Mouse (Mus musculus) embryo, embryonic 11.5 days (tissue): ENCODE data around the gene Chn2.

Experiments
- DNase-seq: peaks from one replicate; pipeline ENCODE4 v3.0.0-alpha.2; 2012; ENCODE audit warnings: low read depth, low spot score

Chn2 gene

DNA sequence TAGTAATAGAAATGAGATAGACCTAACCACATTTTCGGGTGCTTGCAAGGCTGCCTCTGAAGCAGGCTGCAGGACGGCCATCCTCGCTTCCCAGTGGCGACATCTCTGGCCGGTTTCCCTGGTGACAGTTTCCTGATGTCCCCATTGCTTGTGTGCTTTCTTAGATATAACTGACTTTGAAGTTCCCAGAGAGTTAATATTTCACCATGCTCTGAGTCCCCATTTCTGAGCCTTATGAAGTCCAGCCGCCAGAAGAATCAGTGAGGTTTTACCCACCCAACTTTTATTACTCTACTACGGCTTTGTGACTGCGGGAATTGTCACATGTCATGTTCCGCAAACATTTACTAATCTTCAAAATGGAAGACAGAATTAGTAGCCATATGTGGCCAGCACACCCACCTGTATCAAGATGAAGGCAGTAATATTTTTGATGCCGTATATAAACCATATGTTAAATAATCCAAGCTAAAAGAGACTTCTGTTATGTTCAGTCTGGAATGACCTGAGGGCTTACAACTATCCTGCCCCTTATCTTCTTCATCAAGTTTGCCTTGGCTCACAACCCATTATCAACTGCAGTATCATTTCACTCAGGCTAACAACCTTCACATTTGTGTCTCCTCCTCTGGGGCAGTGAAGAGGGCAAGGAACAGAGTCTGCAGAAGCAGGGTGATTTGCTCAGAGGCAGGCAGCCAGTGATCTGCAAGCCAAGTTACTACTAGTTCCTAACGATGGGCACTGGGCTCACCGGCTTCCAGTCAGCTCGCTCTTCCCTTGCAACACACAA lies 192.6 kb downstream of the Chn2 start:
- DNase-seq, result no peak

DNA sequence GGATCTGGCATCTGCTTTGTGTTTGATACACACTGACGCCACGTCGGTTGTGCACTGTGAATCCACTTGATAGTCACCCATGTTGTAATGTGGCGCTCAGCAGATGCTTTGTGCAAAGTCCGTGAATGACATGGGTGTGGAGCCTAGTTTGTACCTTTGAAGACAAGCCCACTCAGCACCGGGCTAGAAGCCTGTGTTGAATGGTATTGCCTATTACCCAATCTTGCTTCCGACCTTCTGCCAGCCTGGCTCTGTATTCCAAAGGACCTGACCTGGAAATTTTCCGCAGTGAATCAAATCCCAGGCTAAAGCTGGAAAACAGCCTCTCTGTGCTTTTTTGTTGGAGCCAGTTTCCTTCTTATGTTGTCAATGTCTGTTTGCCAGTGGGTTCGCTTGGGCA lies 197.1 kb downstream of the Chn2 start:
- no peak for DNase-seq

DNA sequence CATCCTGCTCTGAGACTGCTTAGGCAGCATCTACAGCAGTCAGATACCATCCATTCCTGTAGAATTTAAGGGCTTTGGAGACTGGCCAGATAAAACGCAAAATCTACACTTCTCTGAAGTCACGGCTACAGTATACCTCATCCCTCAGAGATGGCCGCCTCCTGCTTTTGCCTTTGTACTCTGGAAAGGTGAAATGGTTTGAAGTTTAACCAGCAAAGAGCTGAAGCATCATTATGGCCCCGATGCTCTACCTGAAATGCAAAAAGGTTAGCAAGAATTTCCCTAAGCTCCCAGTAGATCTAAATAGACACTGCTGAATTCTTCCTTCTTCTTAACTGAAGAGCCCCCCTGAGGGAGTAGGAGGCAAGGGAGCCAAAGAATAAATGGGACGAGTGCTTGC lies 202.4 kb downstream of the Chn2 start:
- DNase-seq, result no peak

DNA sequence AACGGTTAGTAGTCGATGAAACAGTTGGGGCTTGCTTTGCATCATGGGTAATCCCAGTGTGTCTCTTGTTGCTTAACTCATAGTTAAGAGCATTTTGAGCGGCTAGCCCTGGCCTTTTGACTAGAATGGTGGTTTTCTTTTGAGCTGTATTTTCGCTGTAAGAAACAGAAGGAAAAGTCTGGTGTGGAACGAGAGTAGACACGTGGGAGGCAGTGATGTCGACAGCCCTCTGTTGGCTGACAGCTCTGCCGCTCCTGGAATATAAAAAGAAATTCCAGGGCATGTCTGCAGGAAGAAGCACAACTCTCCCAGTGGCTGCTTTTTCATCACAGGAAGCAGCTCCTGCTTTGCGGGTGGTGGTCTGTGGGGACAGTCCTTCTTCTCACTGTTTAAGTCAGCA lies 202.9 kb downstream of the Chn2 start:
- no peak for DNase-seq

DNA sequence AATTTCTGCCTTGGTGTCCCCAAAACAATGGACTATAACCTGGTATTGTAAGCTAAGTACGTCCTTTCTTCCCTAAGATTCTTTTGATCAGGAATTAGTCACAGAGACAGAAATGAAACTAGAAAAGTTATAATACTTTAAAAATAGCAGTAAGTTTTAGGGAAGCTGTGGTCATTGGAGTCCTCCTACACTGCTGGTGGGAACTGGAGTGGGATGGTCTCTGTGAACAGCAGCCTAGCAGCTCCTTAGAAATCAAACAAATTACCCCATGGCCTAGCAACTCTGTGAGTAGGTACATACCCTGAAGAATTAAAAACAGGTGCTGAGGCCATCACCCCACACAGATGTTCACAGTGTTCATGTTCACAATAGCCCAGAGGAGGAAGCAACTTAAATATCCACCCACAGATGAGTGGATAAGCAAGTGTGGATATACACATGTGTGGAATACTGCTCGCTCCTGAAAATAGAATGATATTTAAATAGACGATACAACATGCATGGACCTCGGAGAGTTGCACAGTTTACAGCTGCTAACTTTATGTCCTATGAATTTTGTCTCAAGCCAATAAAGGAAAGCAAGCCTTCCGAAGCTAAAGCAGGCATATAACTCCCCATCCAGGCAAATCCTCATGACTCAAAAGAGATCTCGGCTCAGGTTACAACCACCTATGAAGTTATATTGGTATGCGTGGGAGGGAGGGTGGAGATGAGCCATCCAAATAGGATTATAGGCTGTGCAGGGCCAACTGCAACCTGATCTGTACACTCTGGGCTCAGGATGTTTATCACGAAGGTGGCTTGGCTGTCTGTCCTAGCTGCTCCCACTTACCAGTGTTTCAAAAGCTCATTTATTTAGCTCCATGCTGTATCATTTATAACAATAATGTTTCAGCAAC lies 209.2 kb downstream of the Chn2 start:
- DNase-seq, result no peak

DNA sequence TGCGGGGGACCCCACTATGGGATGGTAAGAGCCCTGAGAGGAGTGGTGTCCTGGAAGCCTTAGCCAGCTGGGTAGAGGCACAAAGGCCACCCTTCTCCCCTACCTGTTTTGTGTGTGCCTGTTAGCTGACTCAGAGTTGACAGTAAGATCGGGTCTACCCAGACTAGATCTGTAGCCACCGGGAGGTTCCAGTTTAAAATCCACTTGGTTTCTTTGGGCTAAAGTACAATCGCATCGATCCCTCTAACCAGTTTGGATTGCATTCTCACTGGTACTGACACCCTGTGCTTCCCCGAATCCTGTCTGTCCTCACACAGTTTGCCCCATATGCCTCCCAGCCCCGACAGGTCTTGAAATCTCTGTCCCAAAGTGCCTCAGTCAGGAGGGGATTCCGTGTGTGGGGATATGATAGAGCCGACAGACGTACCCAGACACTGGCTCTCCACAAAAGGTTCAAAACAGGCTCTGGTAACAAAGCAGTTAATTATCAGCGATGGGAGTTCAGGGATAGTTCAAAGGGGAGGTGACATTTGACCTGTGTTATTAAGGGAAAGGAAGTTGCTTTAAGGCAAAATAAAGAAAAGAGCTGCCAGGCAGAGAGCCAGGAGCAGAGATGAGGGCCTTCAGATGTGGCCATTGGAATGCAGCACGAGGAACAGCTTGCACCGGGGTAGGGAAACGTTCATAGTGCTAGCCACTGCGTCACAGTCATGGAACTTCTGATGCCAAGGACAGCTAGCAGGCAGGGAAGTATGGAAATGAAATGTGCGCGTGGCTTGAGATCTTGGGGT lies 212.2 kb downstream of the Chn2 start:
- no peak for DNase-seq

DNA sequence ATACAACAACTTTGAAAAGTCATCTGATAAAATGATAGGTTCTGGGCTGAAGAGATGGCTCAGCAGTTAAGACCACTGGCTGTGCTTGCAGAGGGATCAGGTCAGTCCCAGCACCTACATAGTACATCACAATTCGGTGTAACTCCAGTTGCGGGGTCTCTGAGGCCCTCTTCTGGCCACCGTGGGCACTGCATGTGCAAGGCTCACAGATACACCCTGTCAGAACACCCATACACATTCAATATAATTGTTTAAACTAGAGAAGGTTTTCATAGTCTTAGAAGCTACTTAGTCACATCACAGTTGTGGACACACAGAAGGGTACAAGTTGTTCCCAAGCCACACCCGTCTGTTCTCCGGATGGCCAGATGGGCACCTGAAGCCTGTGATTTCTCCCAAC lies 213.9 kb downstream of the Chn2 start:
- no peak for DNase-seq

DNA sequence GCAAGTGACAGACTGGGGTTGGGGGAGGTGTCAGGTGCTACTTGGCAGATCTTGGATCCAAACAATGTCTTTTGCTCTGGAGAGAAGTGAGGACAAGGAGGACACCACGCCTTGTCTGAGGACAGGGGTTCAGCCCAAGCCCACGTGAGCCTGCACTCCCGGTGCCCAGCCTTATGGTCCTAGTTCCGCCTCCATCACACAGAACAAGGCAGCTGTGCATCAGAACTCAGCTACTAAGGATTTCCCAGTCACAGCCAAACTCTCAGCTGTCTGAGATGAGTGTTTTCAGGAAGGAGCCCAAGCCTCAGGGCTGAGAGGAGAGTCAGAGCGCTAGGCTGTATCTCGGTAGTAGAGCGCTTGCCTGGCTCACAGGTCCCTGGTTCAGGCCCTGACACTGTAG lies 214.5 kb downstream of the Chn2 start:
- DNase-seq, result no peak

DNA sequence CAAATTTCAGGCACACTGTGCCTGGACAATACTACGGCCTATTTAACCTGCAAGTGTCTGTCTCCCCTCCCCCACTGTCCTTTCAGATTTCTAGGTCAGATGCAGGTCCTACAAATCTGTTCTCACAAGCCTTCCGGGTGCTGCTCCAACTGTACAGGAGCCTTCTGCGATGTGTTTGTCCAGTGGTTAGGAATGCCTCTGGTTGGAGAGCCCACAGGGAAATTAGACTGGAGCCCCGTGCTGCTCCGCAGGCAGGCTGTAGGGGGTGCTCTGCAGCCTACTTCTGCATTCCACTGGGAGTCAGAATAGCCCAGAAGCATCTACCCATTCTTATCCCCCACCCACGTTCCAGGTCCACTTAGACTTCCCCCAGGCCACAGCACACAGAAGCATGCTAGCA lies 215.4 kb downstream of the Chn2 start:
- no peak for DNase-seq

DNA sequence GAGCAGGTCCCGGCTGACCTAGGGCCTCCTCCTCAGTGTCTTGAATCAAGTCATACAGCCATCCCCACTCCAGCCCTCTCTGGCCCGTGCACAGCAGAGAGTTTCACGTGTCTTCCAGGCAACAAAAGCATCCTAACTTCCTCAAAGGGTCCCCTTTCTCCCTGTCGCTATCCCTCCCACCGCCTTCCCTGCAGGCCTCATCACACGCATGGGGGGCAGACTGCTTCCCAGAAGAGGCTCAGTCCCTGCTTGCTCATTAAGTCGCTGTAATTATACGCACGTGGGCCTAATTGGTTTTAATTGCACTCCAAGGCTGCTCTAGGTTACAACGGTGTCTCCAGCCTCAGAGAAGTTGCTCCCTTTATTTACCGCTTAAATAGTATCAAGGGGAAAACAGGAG lies 216.0 kb downstream of the Chn2 start:
- DNase-seq, result no peak

DNA sequence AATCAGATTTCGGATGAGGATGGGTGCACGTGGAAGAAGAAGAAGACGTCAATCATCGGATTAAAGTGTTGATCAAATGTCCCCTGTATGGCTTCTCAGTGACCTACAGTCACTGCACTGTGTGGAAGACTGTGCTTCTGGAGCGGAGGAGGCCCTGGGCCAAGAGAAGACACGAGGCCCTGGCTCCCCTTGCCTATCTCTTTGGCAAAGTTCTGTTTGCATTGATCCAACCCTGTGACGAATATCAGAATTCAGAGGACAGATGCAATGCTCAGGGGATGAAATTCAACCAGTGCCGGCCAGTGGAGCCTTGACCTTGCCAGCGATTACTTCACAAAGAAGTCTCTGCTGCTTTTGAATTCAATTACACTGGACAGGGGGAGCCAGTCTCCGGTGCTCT lies 217.0 kb downstream of the Chn2 start:
- DNase-seq, result no peak

DNA sequence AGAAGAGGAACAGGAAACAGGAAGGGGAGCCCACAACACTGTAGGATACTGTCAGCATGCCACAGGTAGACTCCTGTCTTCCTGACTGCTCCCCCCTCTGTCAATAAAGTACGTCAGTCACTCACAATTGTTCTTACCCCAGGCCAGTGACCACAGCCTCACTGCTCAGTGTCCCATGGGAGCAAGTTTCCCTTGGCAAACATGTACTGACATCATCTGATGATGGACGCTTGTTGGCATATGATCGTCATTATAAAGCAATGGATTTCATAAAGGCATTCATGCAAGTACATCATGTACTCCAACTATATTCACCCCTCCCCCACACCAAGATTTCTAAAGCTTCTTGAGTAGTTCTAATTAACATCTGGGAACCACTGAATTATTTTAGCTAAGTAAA lies 218.2 kb downstream of the Chn2 start:
- no peak for DNase-seq

DNA sequence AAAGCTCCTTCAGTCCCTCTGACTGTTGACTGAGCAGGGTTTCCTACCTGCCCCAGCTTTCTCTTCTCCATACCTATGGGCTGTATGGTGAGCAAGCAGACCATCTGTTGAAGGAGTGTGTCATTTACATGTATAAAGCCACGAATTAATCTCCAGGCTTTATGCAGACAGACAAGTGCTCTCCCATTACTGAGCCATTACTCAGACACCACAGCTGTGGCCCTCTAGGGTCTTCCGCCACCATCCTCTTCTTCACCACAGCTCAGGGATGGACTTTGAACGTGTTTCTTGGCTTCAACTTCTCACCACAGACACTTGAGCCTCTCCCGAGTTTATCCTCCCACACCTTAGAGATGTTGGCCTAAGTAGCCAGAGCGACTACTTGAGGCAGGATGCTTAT lies 219.1 kb downstream of the Chn2 start:
- no peak for DNase-seq

DNA sequence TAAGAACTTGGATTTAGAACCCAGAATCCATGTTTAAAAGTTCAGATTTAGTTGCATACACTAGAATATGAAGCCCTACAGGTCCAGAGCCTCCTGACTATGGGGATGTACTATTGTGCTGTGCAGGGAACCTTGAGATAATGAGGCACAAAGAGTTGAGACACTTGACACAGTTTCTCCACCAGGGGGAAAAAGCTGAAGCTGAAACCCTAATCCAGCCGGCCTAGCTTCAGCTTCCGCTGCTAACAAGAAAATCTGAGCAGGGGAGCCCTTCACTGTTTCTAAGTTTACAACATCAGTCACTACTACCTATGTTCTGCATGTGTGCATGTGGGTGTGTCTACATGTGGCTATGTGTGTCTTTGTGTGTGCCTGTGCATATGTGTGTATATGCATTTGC lies 223.4 kb downstream of the Chn2 start:
- DNase-seq, result no peak

DNA sequence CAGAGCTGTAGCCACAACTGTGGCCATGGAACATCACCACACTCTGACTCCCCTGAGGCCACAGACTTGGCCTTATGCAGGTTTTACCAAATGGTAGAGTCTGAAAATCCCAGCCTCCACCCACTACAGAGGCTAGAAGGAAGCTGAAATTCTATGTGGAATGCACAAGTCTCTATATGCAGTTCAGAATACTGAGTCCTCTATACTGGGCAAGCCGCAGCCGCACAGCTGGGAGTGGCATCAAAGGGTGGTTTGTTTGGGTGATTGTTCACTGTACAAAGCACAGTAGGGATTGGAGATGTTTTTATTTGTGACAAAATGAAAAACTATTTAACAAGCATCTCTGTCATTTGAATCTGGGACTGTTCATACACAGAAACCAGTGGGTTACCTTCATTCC lies 224.5 kb downstream of the Chn2 start:
- no peak for DNase-seq

DNA sequence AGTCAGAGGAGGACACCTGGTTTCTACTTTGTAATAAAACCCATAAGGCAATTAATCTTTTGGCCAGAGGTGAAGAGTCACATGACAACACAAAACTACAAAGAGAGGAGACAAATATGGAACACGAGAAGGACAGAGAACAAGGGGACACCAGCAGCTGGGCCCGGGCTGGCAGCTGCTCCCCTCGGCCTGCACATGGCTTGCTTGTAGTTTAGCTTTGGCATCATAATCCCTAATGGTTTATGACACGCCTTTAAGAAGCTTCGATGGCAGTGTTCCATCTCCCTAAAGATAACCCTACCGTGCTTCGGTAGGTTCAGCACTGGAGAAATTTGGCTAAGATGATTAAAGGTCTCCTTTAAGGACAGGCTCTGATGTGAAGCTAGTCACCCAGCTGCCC lies 225.2 kb downstream of the Chn2 start:
- no peak for DNase-seq

DNA sequence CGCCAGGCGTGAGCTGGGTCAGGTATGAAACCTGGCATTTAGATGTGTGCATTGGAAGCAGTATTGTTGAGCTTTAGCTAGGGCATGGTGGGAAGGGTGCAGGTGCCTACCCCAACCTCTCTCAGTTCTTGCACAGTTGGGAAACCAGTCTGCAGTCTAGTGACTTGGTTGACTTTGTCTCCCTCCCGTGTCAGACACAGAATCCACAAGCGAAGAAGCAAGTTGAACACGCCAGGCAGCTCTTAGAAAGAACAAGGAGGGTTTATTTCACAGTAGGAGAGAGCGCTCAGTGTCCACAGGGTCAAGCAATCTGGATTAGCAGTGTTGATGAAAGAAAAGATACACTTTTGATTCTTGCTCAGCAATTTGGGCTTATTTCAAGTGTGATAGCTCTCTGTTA lies 226.0 kb downstream of the Chn2 start:
- no peak for DNase-seq

DNA sequence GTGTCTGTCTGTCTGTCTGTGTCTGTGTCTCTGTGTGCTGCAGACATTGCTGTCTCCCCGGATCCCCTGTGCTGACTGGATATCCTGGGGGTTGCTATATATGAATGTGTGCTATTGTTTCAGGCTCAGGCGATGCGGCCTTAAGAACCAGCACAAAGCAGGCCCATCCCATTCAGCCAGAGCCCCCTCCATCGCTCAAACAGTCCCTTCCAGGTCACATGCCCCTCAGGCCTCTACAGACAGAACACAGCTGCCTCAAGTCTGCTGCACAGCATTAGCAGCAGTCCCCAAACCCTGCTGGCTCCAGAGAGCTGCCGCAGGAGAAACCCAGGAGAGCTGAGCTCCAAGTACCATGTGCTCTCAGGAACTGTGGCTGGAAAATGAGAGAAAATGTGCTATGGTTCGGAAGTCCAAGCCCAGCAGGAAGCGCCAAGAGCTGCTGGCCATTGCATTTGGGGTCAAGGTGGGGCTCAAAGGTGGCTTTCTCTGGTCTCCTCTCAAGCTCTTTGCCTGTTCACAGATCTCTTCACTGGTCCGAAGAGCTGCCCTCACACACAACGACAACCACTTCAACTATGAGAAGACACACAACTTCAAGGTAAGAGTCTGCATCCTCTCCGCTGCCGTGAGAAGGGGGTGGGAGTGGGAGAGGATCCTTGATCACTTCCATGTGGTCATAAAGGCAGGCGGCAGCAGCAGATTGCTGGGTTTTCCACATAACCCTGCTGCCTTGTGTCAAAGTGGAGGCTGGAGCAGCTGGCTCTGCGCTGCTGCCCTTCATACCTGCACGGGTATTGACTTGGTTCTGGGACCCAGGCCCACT lies 233.4 kb downstream of the Chn2 start:
- no peak for DNase-seq

DNA sequence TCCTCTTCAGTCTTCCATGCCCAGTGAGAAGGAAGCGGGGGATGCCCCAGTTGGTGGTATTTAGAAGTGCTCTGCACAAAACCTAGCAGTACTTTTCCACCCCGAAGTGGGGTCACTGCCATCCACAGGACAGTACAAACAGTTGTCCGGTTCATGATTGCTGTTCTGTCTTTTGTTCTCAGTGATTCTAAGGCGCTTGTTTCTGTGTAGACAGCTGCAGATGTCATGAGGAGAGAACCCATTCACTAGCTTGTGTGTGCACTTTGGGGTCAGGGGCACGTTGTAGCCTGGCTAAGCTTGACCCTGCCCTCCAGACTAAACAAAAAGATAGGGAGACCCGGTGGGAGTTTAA lies 234.0 kb downstream of the Chn2 start:
- DNase-seq, result no peak

DNA sequence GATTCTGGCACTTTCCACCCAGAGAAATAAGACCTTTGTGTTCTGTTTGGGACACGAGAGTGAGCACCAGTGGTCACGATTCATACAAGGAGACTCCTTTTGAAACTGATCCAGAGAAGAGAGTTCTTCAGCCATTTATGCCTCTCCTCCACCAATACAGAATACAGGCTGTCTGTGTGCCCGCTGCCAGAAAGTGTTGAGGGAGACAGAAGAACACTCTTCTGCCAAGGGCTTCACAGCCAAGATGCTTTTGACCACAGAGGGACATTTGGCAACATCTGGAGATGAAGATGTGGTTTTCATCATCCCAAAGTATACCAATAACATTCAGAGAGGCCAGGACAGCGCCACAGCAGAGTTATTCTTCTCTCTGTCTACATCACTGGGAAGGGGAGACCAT lies 237.9 kb downstream of the Chn2 start:
- DNase-seq, result no peak

DNA sequence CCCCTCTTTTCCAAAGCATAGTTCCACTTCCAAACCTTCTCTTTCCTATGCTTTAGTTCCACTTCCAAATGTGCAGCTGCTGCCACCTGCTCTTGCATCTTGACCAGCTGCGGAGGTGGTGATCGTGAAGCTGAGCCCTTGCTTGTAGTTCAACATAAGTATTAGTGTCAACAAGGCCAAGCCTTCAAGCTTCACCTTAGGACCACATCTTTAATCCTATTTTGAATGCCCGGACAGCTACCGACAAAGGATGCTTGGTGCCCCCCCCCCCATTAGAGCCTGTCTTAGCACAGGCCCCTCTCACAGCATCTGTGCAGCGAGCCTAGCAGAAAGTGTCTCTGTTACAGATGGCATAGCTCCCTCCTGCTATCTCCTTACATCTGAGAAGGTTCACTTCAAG lies 238.5 kb downstream of the Chn2 start:
- no peak for DNase-seq

DNA sequence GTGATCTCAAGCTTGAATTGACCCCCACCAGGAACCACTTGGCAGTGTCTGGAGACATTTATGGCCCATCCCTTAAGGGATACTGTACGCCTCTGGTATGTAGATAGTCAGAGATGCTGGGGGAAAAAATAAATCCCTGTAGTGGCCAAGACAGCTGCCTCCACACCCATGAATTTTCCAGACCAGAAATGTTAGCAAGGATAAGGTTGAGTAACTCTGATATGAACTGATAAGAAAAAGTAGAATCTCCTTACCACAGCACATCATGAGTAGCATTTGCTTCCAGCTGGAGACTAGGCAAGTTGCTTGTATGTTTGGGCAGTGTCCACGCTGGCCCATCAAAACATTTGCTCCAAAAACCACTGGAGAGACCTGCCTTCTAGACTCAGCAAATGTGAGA lies 239.3 kb downstream of the Chn2 start:
- no peak for DNase-seq
